Mouse (Mus musculus): Measurements from ENCODE around the gene Frmd5. TPM values are rescaled to one million over a fixed set of nuclear protein-coding genes. Genes with fewer than 3 reads are reported as not detected.

Gene Frmd5
- polyA plus RNA-seq, 1 experiment = 4.1 TPM

GRCm38 (mm10) chr2:121776219-121776618, 30.7 kb downstream of the Frmd5 start:
- TF ChIP-seq POLR2A (IDR thresholded peaks at IDR 0.05; ENCODE audit: low read depth, low read length) = no peak
- TF ChIP-seq CTCF (IDR thresholded peaks at IDR 0.05; ENCODE audit: borderline replicate concordance, insufficient read depth, low read length) = no peak
- Histone ChIP-seq H3K27ac (ENCODE audit: insufficient read depth, low read length) (no peak overlapping the region), H3K4me3 (ENCODE audit: insufficient read depth, low read length) (no peak overlapping the region), H3K4me1 (ENCODE audit: control insufficient read depth, insufficient read depth, low read length) (no peaks in the 10 kb centered on the region)

- H3K4me1 ChIP-seq (ENCODE audit: control insufficient read depth, insufficient read depth, low read length) = no peaks in the 10 kb centered on the region
- no peak overlapping the region for H3K27ac ChIP-seq (ENCODE audit: insufficient read depth, low read length)
- TF ChIP-seq CTCF (IDR thresholded peaks at IDR 0.05; ENCODE audit: borderline replicate concordance, insufficient read depth, low read length) (no peak), POLR2A (IDR thresholded peaks at IDR 0.05; ENCODE audit: low read depth, low read length) (no peak)
- H3K4me3 ChIP-seq (ENCODE audit: insufficient read depth, low read length) = no peak overlapping the region
Measured at GRCm38 (mm10) chr2:121764851-121765250, 42.0 kb downstream of the Frmd5 start.

GRCm38 (mm10) chr2:121761861-121762260, 45.0 kb downstream of the Frmd5 start:
- Histone ChIP-seq H3K4me1 (ENCODE audit: control insufficient read depth, insufficient read depth, low read length) (no peaks in the 10 kb centered on the region), H3K27ac (ENCODE audit: insufficient read depth, low read length) (no peak overlapping the region), H3K4me3 (ENCODE audit: insufficient read depth, low read length) (no peak overlapping the region)
- TF ChIP-seq POLR2A (IDR thresholded peaks at IDR 0.05; ENCODE audit: low read depth, low read length) = no peak
- no peak for TF ChIP-seq CTCF (IDR thresholded peaks at IDR 0.05; ENCODE audit: borderline replicate concordance, insufficient read depth, low read length)

GRCm38 (mm10) chr2:121761281-121761795, 45.5 kb downstream of the Frmd5 start:
- Histone ChIP-seq H3K4me1 (ENCODE audit: control insufficient read depth, insufficient read depth, low read length) (no peaks in the 10 kb centered on the region), H3K4me3 (ENCODE audit: insufficient read depth, low read length) (no peak overlapping the region), H3K27ac (ENCODE audit: insufficient read depth, low read length) (no peak overlapping the region)
- TF ChIP-seq CTCF (IDR thresholded peaks at IDR 0.05; ENCODE audit: borderline replicate concordance, insufficient read depth, low read length) = no peak
- no peak for TF ChIP-seq POLR2A (IDR thresholded peaks at IDR 0.05; ENCODE audit: low read depth, low read length)

- Histone ChIP-seq H3K27ac (ENCODE audit: insufficient read depth, low read length) (no peak overlapping the region), H3K4me1 (ENCODE audit: control insufficient read depth, insufficient read depth, low read length) (no peaks in the 10 kb centered on the region), H3K4me3 (ENCODE audit: insufficient read depth, low read length) (no peak overlapping the region)
- no peak for TF ChIP-seq POLR2A (IDR thresholded peaks at IDR 0.05; ENCODE audit: low read depth, low read length)
- no peak for TF ChIP-seq CTCF (IDR thresholded peaks at IDR 0.05; ENCODE audit: borderline replicate concordance, insufficient read depth, low read length)
Measured at GRCm38 (mm10) chr2:121760646-121761045, 46.2 kb downstream of the Frmd5 start.

- no peaks in the 10 kb centered on the region for H3K4me1 ChIP-seq (ENCODE audit: control insufficient read depth, insufficient read depth, low read length)
- no peak overlapping the region for H3K27ac ChIP-seq (ENCODE audit: insufficient read depth, low read length)
- no peak for TF ChIP-seq CTCF (IDR thresholded peaks at IDR 0.05; ENCODE audit: borderline replicate concordance, insufficient read depth, low read length)
- TF ChIP-seq POLR2A (IDR thresholded peaks at IDR 0.05; ENCODE audit: low read depth, low read length) = no peak
- H3K4me3 ChIP-seq (ENCODE audit: insufficient read depth, low read length) = no peak overlapping the region
Measured at GRCm38 (mm10) chr2:121758258-121758657, 48.6 kb downstream of the Frmd5 start.

- no peak overlapping the region for H3K4me3 ChIP-seq (ENCODE audit: insufficient read depth, low read length)
- TF ChIP-seq CTCF (IDR thresholded peaks at IDR 0.05; ENCODE audit: borderline replicate concordance, insufficient read depth, low read length) = no peak
- TF ChIP-seq POLR2A (IDR thresholded peaks at IDR 0.05; ENCODE audit: low read depth, low read length) = no peak
- H3K27ac ChIP-seq (ENCODE audit: insufficient read depth, low read length) = no peak overlapping the region
- no peaks in the 10 kb centered on the region for H3K4me1 ChIP-seq (ENCODE audit: control insufficient read depth, insufficient read depth, low read length)
Measured at GRCm38 (mm10) chr2:121756336-121756735, 50.6 kb downstream of the Frmd5 start.

GRCm38 (mm10) chr2:121755056-121755455, 51.8 kb downstream of the Frmd5 start:
- H3K27ac ChIP-seq (ENCODE audit: insufficient read depth, low read length) = no peak overlapping the region
- no peak for TF ChIP-seq CTCF (IDR thresholded peaks at IDR 0.05; ENCODE audit: borderline replicate concordance, insufficient read depth, low read length)
- no peak for TF ChIP-seq POLR2A (IDR thresholded peaks at IDR 0.05; ENCODE audit: low read depth, low read length)
- H3K4me3 ChIP-seq (ENCODE audit: insufficient read depth, low read length) = no peak overlapping the region
- no peaks in the 10 kb centered on the region for H3K4me1 ChIP-seq (ENCODE audit: control insufficient read depth, insufficient read depth, low read length)

GRCm38 (mm10) chr2:121750121-121750520, 56.8 kb downstream of the Frmd5 start:
- Histone ChIP-seq H3K4me1 (ENCODE audit: control insufficient read depth, insufficient read depth, low read length) (no peaks in the 10 kb centered on the region), H3K27ac (ENCODE audit: insufficient read depth, low read length) (no peak overlapping the region), H3K4me3 (ENCODE audit: insufficient read depth, low read length) (no peak overlapping the region)
- TF ChIP-seq CTCF (IDR thresholded peaks at IDR 0.05; ENCODE audit: borderline replicate concordance, insufficient read depth, low read length) = no peak

- Histone ChIP-seq H3K4me1 (ENCODE audit: control insufficient read depth, insufficient read depth, low read length) (no peaks in the 10 kb centered on the region), H3K27ac (ENCODE audit: insufficient read depth, low read length) (no peak overlapping the region), H3K4me3 (ENCODE audit: insufficient read depth, low read length) (no peak overlapping the region)
- TF ChIP-seq CTCF (IDR thresholded peaks at IDR 0.05; ENCODE audit: borderline replicate concordance, insufficient read depth, low read length) (no peak), POLR2A (IDR thresholded peaks at IDR 0.05; ENCODE audit: low read depth, low read length) (no peak)
Measured at GRCm38 (mm10) chr2:121741151-121741550, 65.7 kb downstream of the Frmd5 start.

GRCm38 (mm10) chr2:121739410-121739809, 67.5 kb downstream of the Frmd5 start:
- H3K4me3 ChIP-seq (ENCODE audit: insufficient read depth, low read length) = no peak overlapping the region
- H3K27ac ChIP-seq (ENCODE audit: insufficient read depth, low read length) = no peak overlapping the region
- no peaks in the 10 kb centered on the region for H3K4me1 ChIP-seq (ENCODE audit: control insufficient read depth, insufficient read depth, low read length)
- TF ChIP-seq CTCF (IDR thresholded peaks at IDR 0.05; ENCODE audit: borderline replicate concordance, insufficient read depth, low read length) = no peak
- no peak for TF ChIP-seq POLR2A (IDR thresholded peaks at IDR 0.05; ENCODE audit: low read depth, low read length)
